Mouse (Mus musculus): ENCODE results near the gene Olfr1128.
"Not testable (repeated sequence)": the region's sequence is repeated elsewhere in the genome, so short reads cannot be mapped to it uniquely, and the experiment has no call there.

The Olfr1128 gene

GRCm38 (mm10) chr2:87545442-87545841 is at the start of gene Olfr1128:
Olfr1128 (minus strand) TSS chr2:87545542.
- DNase-seq, result no peak

GRCm38 (mm10) chr2:87573602-87574001 is 28.3 kb upstream of the Olfr1128 start, which contains the start of gene Olfr1129:
Olfr1129 (plus strand) TSS chr2:87573902.
- DNase-seq, result not testable (repeated sequence)

- no peak for DNase-seq
These were observed 10.5 kb downstream of the Olfr1128 start for GRCm38 (mm10) chr2:87534826-87535225.

- DNase-seq, result no peak
These were observed 13.8 kb downstream of the Olfr1128 start, which contains the start of gene Olfr153 for GRCm38 (mm10) chr2:87531496-87531895. Olfr153 (plus strand) TSS chr2:87531796.

GRCm38 (mm10) chr2:87525899-87526616 is 19.3 kb downstream of the Olfr1128 start:
- DNase-seq, result not testable (repeated sequence)

GRCm38 (mm10) chr2:87520651-87521050 is 24.7 kb downstream of the Olfr1128 start:
- DNase-seq, result peak; percentile 93

GRCm38 (mm10) chr2:87516581-87516980 is 28.8 kb downstream of the Olfr1128 start:
- DNase-seq, result peak; percentile 16

- peak; percentile 35 for DNase-seq
These were observed 29.8 kb downstream of the Olfr1128 start for GRCm38 (mm10) chr2:87515457-87516060.

GRCm38 (mm10) chr2:87515046-87515445 is 30.3 kb downstream of the Olfr1128 start:
- DNase-seq, result peak; percentile 49

GRCm38 (mm10) chr2:87506265-87506664 is 39.1 kb downstream of the Olfr1128 start, which contains the start of gene Pramel6:
Pramel6 (plus strand) TSS chr2:87506565.
- DNase-seq, result peak; percentile 3

GRCm38 (mm10) chr2:87496993-87497392 is 48.3 kb downstream of the Olfr1128 start, which contains the start of gene Pramel7:
Pramel7 (minus strand) TSS chr2:87497093.
- DNase-seq, result not testable (repeated sequence)
